Mouse (Mus musculus) 3134 (cell line): ENCODE results near the gene Kbtbd6.
"Not testable (repeated sequence)": the region's sequence is repeated elsewhere in the genome, so short reads cannot be mapped to it uniquely, and the experiment has no call there.

Source experiments
- DNase-seq: peaks from one replicate; pipeline ENCODE4 v3.0.0-alpha.2; 2011; ENCODE audit warnings: low spot score; ENCODE audit not compliant: insufficient read length; ENCODE audit errors: extremely low read depth

Kbtbd6 gene

DNA sequence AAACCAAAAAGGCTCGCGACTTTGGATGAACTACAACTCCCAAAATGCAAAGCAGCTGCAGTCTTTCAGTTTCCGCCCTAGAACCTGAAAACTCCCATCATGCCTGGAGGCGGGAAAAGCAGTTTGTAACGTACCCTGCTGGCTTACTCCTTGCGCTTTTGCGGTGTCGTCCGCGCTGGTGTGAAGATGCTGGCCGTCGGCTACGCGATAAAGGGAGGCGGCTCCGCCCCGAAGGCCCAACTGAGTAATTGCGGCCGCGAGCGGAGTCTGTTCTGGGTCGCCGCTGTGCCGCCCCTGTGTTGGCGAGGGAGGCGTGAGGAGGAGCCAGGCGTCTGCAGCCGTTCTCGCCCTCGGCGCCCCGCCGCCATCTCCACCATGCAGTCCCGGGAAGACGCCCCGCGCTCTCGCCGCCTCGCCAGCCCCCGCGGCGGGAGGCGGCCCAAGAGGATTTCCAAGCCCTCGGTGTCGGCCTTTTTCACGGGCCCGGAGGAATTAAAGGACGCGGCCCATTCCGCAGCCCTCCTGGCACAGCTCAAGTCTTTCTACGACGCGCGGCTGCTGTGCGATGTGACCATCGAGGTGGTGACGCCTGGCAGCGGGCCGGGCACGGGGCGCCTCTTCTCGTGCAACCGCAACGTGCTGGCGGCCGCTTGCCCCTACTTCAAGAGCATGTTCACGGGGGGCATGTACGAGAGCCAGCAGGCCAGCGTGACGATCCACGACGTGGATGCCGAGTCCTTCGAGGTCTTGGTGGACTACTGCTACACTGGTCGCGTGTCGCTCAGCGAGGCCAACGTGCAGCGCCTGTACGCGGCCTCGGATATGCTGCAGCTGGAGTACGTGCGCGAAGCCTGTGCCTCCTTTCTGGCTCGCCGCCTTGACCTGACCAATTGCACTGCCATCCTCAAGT lies at the start of gene Kbtbd6:
Gene Kbtbd6 (plus strand): TSS at position 155 of the 910 bp plus-strand sequence.
- DNase-seq, result not testable (repeated sequence)

DNA sequence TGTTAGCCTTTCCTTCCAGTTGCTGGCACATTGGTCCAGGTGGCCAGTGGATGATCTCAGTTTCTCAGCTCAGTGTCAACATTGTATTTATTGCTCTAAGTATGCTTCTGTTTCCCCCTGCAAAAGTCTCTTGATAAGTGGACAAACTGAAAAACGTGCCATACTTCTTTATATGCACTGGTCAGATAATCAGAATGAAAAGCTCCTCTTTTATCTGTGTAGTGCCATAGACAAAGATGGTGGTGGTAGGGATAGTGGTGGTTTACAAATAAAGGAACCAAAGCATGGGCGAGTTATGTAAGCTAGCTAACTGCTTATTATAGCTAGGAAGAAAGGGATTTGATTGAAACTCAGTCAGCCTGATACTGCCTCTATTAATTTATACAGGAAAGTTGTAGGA lies 44.0 kb upstream of the Kbtbd6 start:
- no peak for DNase-seq

DNA sequence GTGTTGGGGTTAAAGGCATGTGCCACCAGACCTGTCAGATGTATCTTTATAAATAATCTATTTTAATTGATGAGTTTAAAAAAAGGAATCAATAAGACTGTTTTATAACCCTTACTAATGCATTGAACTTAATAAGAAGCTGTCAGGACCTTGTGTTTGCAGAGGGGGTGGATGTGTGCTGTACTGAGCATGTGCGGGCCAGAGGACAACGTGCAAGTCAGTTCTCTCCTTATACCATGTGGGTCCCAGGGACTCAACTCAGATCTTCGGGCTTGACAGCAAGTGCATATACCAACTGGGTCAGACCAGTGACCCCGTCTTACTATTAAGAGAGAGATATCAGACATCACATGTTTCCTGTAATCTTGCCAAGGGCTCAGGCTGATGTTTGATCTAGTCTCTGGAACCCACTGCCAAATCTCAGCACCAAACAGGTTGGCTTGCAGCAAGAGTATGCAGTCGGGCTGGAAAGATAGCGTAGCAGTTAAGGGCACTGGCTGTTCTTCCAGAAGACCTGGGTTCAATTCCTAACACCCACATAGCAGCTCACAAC lies 42.3 kb upstream of the Kbtbd6 start:
- DNase-seq, result no peak

DNA sequence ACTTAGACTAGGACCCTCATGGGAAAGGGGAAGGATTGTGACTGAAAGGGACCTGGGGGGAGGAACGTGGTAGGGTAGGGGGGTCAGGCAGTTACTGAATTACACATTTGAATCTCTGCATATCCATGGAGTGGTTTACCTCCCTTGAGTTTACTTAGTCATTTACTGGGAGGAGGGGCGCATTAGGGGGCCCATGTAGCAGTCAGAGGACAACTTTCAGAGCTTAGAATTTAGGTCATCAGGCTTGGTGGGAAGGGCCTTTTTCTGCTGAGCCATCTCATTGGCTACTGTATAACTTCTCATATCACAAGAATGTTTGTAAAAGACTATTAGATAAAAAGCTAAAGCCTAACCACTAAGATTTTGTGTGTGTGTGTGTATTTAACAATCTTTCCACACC lies 41.0 kb upstream of the Kbtbd6 start:
- no peak for DNase-seq

DNA sequence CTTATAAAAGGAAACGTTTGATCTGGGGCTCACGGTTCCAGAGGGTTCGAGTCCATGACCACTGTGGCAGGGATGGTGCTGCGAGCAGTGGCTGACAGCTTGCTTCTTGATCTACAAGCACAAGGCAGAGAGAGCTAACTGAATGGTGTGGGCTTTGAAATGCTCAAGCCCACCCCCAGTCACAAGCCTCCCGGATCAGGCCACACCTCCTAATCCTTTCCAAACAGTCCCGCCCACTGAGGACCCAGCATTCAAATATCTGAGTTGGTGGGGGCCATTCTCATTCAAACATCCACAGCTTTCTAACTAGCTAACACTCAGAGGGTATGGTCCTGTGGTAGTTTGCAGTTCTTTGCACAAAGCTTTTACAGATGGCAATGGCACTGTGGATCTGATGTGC lies 38.5 kb upstream of the Kbtbd6 start:
- no peak for DNase-seq

DNA sequence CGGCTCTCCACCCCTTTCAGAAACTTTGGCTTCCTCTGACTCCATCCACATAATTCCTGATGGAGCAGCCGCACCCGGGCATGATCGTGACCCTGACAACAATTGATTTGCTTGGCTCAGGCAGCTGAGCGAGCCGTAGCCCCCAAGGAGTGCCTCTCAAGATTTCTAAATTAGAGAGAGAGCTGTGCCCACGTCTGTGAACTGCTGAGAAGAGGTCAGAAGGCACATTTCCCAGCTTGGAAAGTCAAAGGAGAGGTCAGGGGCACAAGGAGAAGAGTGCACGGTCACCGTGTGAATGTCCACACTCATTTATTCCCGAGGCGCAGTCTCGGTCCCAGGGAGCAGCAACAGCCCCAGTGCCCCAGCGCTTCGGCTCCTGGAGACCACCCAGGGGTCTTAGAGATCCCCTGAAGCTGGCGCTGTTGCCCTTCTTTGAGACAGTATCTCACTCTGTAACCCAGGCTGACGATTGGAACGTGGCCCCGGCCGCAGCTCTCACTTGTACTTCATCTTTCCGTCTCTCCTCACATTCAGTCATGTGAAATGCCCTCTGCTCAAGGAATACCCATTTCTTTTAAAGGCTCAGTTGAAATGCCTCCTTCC lies 31.5 kb upstream of the Kbtbd6 start:
- DNase-seq, result no peak

DNA sequence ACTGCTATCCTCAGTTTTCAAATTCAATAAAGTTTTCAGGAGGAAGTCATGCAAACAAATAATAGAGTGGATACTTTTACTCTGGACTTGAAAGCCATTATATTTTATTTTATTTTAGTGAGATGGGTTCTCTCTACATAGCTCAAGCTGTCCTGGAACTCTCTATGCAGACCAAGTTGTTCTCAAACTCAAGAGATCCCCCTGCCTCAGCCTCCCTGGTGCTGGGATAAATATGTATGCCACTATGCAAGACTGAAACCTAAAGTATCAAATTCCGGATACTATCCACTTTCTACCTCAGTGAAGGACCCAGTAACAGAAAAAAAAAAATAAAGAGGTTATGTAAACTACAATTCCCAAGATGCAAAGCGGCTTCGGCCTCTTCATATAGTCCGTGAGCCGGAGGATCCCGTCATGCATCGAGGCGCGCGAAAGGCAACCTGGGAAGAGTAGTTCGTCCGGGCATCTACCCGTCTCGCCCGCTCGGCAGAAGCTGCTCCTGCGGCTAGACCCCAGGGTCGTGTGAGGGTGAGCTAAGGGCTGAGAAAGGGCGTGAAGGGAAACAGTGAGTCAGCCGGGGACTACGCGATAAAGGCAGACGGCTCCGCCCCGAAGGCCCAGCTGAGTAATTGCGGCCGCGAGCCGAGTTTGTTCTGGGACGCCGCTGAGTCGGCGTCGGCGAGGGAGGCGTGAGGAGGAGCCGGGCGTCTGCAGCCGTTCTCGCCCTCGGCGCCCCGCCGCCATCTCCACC lies 25.5 kb upstream of the Kbtbd6 start, which contains the start of gene Kbtbd7:
Gene Kbtbd7 (plus strand): TSS at position 533 of the 751 bp plus-strand sequence.
- peak; percentile 3 for DNase-seq

DNA sequence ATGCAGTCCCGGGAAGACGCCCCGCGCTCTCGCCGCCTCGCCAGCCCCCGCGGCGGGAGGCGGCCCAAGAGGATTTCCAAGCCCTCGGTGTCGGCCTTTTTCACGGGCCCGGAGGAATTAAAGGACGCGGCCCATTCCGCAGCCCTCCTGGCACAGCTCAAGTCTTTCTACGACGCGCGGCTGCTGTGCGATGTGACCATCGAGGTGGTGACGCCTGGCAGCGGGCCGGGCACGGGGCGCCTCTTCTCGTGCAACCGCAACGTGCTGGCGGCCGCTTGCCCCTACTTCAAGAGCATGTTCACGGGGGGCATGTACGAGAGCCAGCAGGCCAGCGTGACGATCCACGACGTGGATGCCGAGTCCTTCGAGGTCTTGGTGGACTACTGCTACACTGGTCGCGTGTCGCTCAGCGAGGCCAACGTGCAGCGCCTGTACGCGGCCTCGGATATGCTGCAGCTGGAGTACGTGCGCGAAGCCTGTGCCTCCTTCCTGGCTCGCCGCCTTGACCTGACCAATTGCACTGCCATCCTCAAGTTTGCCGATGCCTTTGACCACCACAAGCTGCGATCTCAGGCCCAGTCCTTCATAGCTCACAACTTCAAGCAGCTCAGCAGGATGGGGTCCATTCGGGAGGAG lies 24.8 kb upstream of the Kbtbd6 start:
- not testable (repeated sequence) for DNase-seq

DNA sequence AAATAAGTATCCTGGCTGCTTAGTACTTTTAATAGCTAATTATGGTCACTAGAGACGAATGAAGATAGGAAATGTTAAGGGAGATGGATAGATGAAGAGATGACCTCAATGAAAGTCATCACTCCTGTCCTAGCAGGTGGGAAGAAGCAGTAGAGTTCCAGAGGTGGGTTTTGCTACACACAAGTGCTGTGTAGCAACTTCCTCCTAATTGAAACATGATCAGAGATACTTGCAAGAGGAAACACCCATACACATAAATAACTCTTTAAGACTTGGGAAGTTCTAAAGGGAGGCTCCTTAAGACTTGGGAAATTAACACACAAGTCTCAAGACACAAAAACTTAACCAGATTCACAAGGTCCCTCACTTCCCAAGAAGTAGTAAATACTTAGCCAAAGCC lies 17.6 kb upstream of the Kbtbd6 start:
- DNase-seq, result no peak

DNA sequence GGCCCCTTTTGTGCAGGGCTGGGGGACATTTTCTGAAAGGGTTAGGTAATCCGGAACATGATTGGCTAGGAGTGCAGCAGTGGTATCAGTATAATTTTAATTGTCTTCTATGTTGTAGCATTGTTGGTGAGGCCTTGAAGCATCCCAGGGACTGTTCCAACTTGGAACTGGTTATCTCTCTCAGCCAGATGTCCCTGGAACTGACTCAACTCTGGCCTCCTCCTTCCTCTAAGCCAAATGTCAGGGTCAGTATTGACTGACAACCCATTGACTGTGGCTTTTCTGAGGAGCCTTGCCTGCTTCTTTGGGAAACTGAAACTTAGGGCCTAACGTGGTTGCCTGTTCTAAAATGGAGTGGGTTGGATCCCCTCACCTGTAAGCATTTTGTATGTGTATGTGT lies 11.0 kb upstream of the Kbtbd6 start:
- DNase-seq, result no peak

DNA sequence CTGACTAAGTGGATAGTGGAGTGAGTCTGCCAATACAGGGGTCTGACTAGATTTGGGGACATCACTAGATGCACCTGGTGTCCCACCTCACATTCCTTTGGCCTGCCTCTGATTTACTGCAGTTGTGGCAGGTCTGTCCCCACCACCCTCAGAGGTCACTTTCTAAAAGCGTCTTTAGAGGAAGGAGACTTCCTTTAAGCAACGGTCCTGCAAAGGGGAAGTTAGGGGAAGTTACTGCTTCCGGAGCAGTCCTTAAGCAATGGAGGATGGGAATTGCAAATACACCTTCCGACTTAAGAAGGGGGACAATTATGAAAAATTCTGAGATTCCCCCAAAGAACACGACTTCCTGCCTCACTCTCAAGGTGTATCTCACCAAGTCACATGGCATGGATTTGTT lies 10.2 kb upstream of the Kbtbd6 start:
- DNase-seq, result no peak

DNA sequence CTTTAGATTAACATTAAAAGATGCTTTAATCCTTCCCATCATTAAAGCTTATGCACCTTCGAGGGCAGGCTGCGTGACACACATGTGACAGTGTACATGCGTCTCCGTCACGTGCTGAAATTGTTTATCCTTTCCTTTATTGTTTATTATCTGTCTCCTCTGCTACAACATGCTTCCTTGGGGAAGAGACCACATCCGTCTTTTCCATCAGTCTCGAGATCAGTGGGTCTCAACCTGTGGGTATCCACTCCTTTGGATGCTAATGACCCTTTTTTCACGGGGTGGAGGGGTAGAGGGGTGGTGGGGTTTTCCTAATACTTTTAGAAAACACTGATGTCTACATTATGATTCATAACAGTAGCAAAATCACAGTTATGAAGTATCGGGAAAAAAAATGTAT lies 7.0 kb upstream of the Kbtbd6 start:
- DNase-seq, result no peak

DNA sequence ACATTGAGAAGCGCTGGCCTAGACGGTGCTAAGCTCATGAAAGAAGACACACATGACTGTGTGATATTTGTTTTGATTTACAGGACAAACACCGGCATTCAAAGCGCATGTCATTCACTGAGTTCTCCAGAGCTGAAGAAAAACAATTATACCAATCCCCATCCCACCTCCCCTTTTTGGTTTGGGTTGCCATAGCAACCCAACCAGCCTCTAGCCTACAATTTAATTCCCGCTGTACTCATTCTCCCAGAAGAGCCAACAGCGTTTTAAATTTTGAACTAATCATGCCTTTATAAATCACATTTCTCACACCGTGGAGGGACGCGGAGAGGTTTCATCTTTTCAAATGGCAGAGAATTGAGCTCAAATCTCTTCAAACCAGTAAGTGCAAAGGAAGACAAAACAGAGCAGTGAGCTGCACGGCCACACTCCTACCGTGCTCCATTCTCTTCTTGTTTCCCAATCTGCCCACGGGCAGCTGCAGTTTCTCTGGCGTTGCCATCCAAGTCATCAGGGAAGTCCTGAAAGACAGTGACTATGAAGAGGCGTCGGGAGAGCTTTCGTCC lies 6.5 kb upstream of the Kbtbd6 start:
- no peak for DNase-seq

DNA sequence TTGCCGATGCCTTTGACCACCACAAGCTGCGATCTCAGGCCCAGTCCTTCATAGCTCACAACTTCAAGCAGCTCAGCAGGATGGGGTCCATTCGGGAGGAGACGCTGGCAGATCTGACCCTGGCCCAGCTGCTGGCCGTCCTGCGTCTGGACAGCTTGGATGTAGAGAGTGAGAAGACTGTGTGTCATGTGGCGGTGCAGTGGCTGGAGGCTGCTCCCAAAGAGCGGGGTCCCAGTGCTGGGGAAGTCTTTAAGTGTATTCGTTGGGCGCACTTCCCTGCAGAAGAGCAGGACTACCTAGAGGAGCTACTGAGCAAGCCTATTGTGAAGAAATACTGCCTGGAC lies 928 bp downstream of the Kbtbd6 start:
- not testable (repeated sequence) for DNase-seq

DNA sequence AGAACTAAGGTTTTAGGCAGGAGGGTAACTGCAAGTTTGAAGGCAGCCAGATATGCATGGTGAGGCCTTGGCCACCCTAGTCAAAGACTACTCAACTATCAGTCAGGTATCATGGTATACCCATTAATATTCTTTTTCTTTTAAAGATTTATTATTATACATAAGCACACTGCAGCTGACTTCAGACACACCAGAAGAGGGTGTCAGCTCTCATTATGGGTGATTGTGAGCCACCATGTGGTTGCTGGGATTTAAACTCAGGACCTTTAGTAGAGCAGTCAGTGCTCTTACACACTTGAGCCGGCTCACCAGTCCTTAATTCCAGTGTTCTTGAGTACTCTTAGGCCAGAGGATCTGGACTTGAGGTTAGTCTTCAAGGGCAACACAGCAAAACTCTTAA lies 8.8 kb downstream of the Kbtbd6 start:
- DNase-seq, result no peak

DNA sequence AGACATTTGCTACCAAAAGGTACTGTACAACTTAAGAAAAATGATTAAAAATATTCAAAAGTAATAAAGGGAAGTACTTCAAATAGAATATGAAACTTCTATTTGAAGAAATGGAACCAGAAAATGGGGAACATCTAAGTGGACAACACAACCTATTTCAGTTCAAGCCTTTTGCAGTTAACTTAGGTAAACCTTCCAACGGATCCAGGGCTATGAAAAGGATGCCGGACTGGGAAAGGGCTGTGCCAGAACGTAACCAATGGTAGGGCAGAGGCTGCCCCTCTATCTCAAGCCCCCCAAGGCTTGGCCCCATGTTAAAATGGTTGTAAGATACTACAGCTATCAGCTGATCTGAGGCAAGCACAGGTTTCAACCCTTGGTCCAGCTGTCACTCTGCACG lies 9.4 kb downstream of the Kbtbd6 start:
- no peak for DNase-seq

DNA sequence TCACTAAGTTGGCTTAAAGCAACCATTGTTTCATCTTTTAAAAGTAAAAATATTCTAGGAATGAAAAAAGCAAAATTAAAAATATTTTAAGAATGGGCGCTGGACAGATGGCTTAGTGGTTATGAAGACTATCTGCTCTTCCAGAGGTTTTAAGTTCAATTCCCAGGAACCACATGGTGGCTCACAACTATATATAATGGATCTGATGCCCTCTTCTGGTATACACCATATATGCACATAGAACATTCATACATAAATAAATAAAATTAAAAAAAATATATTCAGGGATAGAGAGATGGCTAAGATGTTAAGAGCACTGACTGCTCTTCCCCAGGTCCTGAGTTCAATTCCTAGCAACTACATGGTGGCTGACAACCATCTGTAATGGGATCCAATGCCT lies 14.0 kb downstream of the Kbtbd6 start:
- DNase-seq, result no peak

DNA sequence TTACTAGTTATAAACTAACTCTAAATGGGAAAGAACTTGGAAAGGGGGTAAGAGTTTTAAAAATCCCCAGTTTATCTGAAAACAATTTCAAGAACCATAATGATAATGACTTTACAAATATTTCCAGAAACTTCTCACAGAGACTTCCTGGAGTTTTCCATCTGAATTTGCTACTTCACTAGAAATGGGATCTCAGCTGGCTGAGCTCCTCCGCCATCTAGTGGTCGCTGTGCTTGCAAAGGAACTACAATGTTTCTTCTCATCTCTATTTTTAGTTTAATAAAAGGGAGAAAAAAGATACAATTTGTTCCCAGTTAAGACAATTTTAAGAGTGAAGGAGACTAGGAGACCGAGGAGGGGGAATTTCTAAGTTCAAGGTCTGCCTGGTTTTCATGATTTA lies 16.0 kb downstream of the Kbtbd6 start:
- no peak for DNase-seq

DNA sequence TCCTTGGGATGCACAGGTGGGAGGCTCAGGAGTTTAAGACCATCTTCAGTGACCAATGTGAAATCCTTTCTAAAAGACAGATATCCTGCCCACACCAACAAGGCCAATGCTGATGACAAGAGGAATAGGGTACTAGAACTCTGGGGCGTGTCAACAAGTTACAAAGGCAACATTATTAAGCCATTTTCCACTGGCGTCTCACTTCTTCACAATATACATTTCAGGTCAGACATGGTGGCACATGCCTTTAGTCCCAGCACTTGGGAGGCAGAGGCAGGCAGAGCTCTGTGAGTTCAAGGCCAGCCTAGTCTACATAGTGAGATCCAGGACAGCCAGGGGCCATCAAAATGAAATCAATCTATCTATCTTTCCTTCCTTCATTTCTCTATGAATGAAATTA lies 21.7 kb downstream of the Kbtbd6 start:
- DNase-seq, result no peak

DNA sequence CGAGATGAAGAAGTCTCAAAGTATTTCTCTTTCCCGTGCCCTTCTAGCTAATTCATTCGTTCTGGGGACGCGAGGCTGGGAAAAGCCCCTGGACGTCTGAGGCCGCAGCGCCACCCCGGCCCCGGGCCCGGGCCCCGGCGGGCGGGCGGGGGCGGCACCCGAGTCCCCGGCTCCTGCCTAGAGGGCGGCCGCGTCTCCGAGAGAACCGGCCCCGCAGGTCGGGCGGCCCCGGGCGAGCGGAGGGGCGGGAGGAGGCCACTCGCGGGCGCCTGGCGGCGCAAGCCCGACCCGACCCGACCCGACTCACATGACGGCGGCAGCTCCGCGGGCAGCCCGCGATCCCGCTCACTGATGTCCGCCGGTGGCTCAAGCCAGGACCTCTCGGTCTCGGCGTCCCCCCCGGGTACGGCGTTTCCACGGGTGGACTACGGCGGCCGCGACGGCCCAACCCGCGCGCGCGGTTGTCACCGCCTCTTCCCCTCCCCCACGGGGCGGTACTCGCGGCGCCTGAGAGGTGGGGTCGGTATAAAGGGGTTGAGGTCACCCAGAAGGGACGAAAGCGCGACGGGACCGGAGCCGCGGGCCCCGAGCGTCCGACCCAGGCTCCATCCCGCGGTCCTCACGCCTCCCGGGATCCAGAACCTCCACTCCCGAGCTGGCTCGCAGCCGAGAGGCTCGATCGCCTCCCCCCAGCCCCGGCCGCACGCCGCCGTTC lies 29.1 kb downstream of the Kbtbd6 start, which contains the start of gene Elf1:
Gene Elf1 (plus strand): TSS at position 571 of the 715 bp plus-strand sequence.
- peak; percentile 86 for DNase-seq
